Mouse (Mus musculus) testis, postnatal 14 days (tissue): Measurements from ENCODE around the gene Usp29.

ENCODE experiments used
- DNase-seq: peaks from one replicate; pipeline ENCODE4 v3.0.0; 2021; ENCODE audit warnings: low spot score

Gene Usp29

GRCm38 (mm10) chr7:6816706-6817376, 86.5 kb downstream of the Usp29 start:
- no peak for DNase-seq

- no peak for DNase-seq
These were observed 89.9 kb downstream of the Usp29 start for GRCm38 (mm10) chr7:6820296-6820695.

- no peak for DNase-seq
These were observed 92.3 kb downstream of the Usp29 start for GRCm38 (mm10) chr7:6822633-6823032.

- DNase-seq, result no peak
These were observed 93.3 kb downstream of the Usp29 start for GRCm38 (mm10) chr7:6823673-6824072.

- DNase-seq, result peak; percentile 62
These were observed 95.7 kb downstream of the Usp29 start for GRCm38 (mm10) chr7:6825966-6826647.

- no peak for DNase-seq
These were observed 98.8 kb downstream of the Usp29 start for GRCm38 (mm10) chr7:6829148-6829547.

GRCm38 (mm10) chr7:6834950-6835349, 104.6 kb downstream of the Usp29 start:
- DNase-seq, result no peak

- no peak for DNase-seq
These were observed 105.0 kb downstream of the Usp29 start for GRCm38 (mm10) chr7:6835351-6835750.

GRCm38 (mm10) chr7:6837297-6837925, 107.0 kb downstream of the Usp29 start:
- DNase-seq, result no peak

GRCm38 (mm10) chr7:6837926-6838554, 107.7 kb downstream of the Usp29 start:
- DNase-seq, result no peak

GRCm38 (mm10) chr7:6840860-6841259, 110.5 kb downstream of the Usp29 start:
- peak; percentile 20 for DNase-seq

GRCm38 (mm10) chr7:6849495-6849894, 119.1 kb downstream of the Usp29 start:
- DNase-seq, result no peak

GRCm38 (mm10) chr7:6850321-6850720, 119.9 kb downstream of the Usp29 start:
- no peak for DNase-seq

GRCm38 (mm10) chr7:6851256-6851655, 120.9 kb downstream of the Usp29 start:
- DNase-seq, result no peak

GRCm38 (mm10) chr7:6851717-6852503, 121.5 kb downstream of the Usp29 start:
- no peak for DNase-seq

GRCm38 (mm10) chr7:6855613-6856405, 125.4 kb downstream of the Usp29 start:
- no peak for DNase-seq

- no peak for DNase-seq
These were observed 128.4 kb downstream of the Usp29 start for GRCm38 (mm10) chr7:6858694-6859270.

GRCm38 (mm10) chr7:6860689-6861088, 130.3 kb downstream of the Usp29 start:
- peak; percentile 6 for DNase-seq

- DNase-seq, result no peak
These were observed 136.0 kb downstream of the Usp29 start for GRCm38 (mm10) chr7:6866351-6866750.

GRCm38 (mm10) chr7:6868831-6869230, 138.5 kb downstream of the Usp29 start:
- DNase-seq, result no peak

- DNase-seq, result no peak
These were observed 139.2 kb downstream of the Usp29 start for GRCm38 (mm10) chr7:6869556-6869955.
